Mouse (Mus musculus) C2C12 (cell line): ENCODE results near the gene Hcrtr1. TPM values are rescaled to one million over a fixed set of nuclear protein-coding genes. Genes with fewer than 3 reads are reported as not detected.

ENCODE experiments used
- H3K27me3 ChIP-seq: one replicate; pipeline ENCODE4 v1.6.1; 2011; ENCODE audit not compliant: control insufficient read depth, insufficient read depth, insufficient read length
- H3K36me3 ChIP-seq: one replicate; pipeline ENCODE4 v1.6.1; 2011; ENCODE audit not compliant: control insufficient read depth, insufficient read depth
- H3K4me3 ChIP-seq: one replicate; pipeline ENCODE4 v1.5.1; 2011; ENCODE audit warnings: mild to moderate bottlenecking, control low read depth; ENCODE audit not compliant: poor library complexity, insufficient read depth, severe bottlenecking
- H3K79me2 ChIP-seq: one replicate; pipeline ENCODE4 v1.6.1; 2011; ENCODE audit not compliant: control insufficient read depth, insufficient read depth
- H3K79me3 ChIP-seq: one replicate; pipeline ENCODE4 v1.6.1; 2011; ENCODE audit warnings: low read depth, control low read depth
- H3ac ChIP-seq: one replicate; pipeline ENCODE3; 2011; ENCODE audit warnings: low read depth; ENCODE audit not compliant: control insufficient read depth, insufficient read length
- CEBPB ChIP-seq: IDR thresholded peaks from one replicate; pipeline ENCODE4 v1.6.1; 2011; ENCODE audit warnings: low read depth, mild to moderate bottlenecking, control low read depth, moderate library complexity
- CTCF ChIP-seq: IDR thresholded peaks from one replicate; pipeline ENCODE4 v1.5.1; 2011; ENCODE audit not compliant: control insufficient read depth, insufficient read depth, insufficient read length
- FOSL1 ChIP-seq: IDR thresholded peaks from one replicate; pipeline ENCODE4 v1.8.0; 2011; ENCODE audit warnings: mild to moderate bottlenecking, low read length; ENCODE audit not compliant: poor library complexity, insufficient read depth, severe bottlenecking
- MAX ChIP-seq: IDR thresholded peaks from one replicate; pipeline ENCODE4 v1.6.1; 2011; ENCODE audit warnings: mild to moderate bottlenecking, control low read depth
- MYOD1 ChIP-seq: IDR thresholded peaks from one replicate; pipeline ENCODE4 v1.6.1; 2011; ENCODE audit warnings: low read depth; ENCODE audit not compliant: control insufficient read depth, insufficient read length
- MYOG ChIP-seq: IDR thresholded peaks from one replicate; pipeline ENCODE4 v1.6.1; 2011; ENCODE audit not compliant: control insufficient read depth, insufficient read length; ENCODE audit errors: extremely low read depth
- USF1 ChIP-seq: IDR thresholded peaks from one replicate; pipeline ENCODE4 v1.6.1; 2011; ENCODE audit warnings: low read depth, mild to moderate bottlenecking, control low read depth, moderate library complexity
- polyA plus RNA-seq: library from polyadenylated mRNA; unstranded; fragments of >200 nt; fragmentation: generic; extraction: Trizol; gene quantifications from one replicate; pipeline ENCODE4 v1.2.1, GENCODE M21; 2012; ENCODE audit warnings: missing spikeins

The Hcrtr1 gene
- polyA plus RNA-seq, 1 experiment = not detected

GRCm38 (mm10) chr4:130174335-130175031 lies 35.3 kb upstream of the Hcrtr1 start:
- Histone ChIP-seq H3K4me3 (peak overlapping the region; percentile 40), H3K79me3 (peaks cover 9% of the 10 kb centered on the region), H3K27me3 (no peaks in the 10 kb centered on the region), H3K36me3 (peaks cover 5% of the 10 kb centered on the region), H3ac (peak overlapping the region; percentile 42), H3K79me2 (peaks cover 12% of the 10 kb centered on the region)
- TF ChIP-seq USF1 (no peak), CEBPB (no peak), FOSL1 (no peak), CTCF (no peak), MAX (no peak), MYOD1 (no peak), MYOG (no peak)

- Histone ChIP-seq H3K36me3 (peaks cover 5% of the 10 kb centered on the region), H3K27me3 (no peaks in the 10 kb centered on the region), H3K79me3 (peaks cover 9% of the 10 kb centered on the region), H3K4me3 (peak overlapping the region; percentile 40), H3ac (no peak overlapping the region), H3K79me2 (peaks cover 12% of the 10 kb centered on the region)
- no peak for TF ChIP-seq USF1
- TF ChIP-seq MYOD1 = no peak
- no peak for TF ChIP-seq FOSL1
- no peak for TF ChIP-seq MYOG
- no peak for TF ChIP-seq MAX
- no peak for TF ChIP-seq CTCF
- TF ChIP-seq CEBPB = no peak
These were observed 34.8 kb upstream of the Hcrtr1 start for GRCm38 (mm10) chr4:130173911-130174311.

- Histone ChIP-seq H3K27me3 (no peaks in the 10 kb centered on the region), H3K79me2 (peaks cover 12% of the 10 kb centered on the region), H3K79me3 (peaks cover 9% of the 10 kb centered on the region), H3K36me3 (peaks cover 5% of the 10 kb centered on the region), H3K4me3 (no peak overlapping the region), H3ac (no peak overlapping the region)
- TF ChIP-seq CEBPB (no peak), MYOG (no peak), MYOD1 (no peak), USF1 (no peak), MAX (no peak), FOSL1 (no peak), CTCF (no peak)
These were observed 34.1 kb upstream of the Hcrtr1 start for GRCm38 (mm10) chr4:130173060-130173822.

- no peak for TF ChIP-seq CTCF
- TF ChIP-seq CEBPB = no peak
- no peak for TF ChIP-seq MYOG
- TF ChIP-seq MAX = no peak
- Histone ChIP-seq H3K27me3 (no peaks in the 10 kb centered on the region), H3K79me2 (peaks cover 12% of the 10 kb centered on the region), H3K4me3 (no peak overlapping the region), H3ac (no peak overlapping the region), H3K36me3 (peaks cover 5% of the 10 kb centered on the region), H3K79me3 (peaks cover 9% of the 10 kb centered on the region)
These were observed 33.0 kb upstream of the Hcrtr1 start for GRCm38 (mm10) chr4:130171951-130172765.

- TF ChIP-seq MYOD1 (no peak), CEBPB (no peak), CTCF (no peak), MYOG (no peak), FOSL1 (no peak), USF1 (no peak), MAX (no peak)
- Histone ChIP-seq H3ac (no peak overlapping the region), H3K4me3 (no peak overlapping the region), H3K79me3 (peaks cover 9% of the 10 kb centered on the region), H3K79me2 (peaks cover 12% of the 10 kb centered on the region), H3K36me3 (peaks cover 10% of the 10 kb centered on the region), H3K27me3 (no peaks in the 10 kb centered on the region)
These were observed 31.2 kb upstream of the Hcrtr1 start for GRCm38 (mm10) chr4:130170362-130170761.
